Mouse (Mus musculus): Measurements from ENCODE around the gene Camk2n2.

Gene Camk2n2

DNA sequence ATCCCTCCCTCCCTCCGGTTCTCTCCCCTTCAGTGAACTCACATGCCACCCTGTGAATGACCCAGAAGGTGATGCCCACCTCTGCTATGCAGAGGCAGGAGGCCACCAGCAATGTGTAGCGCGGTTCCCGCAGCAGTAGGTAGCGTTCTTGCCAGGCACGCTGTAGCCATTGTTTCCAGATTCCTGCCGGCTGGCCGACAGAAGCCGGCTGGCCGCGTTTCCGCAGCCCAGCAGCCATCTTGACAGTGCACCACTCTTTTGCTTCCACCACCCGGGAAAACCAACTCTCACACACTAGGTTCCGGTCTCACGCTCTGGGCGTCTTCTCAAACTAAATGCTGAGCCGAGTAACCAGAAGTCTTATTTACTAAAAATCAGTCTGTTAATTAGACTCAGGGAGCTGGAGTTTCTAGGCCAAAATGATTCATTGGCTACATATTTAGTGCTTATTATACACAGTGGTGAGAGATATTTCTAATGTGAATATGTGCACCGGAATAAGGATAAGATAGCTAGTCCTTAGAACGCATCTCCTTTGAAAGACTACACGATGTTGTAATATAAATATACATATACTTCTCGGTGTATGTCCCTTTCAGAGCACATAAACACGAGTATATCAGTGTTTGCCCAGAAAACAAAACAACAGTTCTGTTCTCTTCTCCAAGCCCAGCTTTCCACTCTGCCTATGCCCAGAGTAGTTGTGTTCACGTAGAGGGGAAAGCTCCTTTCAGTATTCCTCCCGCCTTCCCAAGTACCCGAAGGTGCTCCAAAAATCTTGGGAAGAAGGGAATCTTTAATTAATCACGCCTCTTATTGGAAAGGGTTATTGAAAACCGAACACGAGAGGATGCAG lies 10.4 kb downstream of the Camk2n2 start:
- peak; percentile 67 for DNase-seq (ENCODE audit: low read depth, low spot score)

DNA sequence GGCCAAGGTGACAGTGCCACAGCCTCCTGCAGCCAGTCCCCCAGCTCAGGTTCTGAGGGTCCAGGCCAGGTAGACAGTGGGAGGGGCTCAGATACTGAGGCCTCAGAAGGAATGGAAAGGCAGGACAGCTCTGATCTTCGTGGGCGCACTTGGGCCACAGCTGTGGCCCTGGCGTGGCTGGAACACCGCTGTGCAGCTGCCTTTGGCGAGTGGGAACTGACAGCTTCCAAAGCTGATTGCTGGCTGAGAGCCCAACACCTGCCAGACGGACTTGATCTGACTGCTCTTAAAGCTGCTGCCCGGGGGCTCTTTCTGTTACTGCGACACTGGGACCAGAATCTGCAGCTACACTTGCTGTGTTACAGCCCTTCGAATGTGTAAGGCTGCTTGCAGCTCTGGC lies 16.4 kb downstream of the Camk2n2 start:
- DNase-seq (ENCODE audit: low read depth, low spot score), result no peak

DNA sequence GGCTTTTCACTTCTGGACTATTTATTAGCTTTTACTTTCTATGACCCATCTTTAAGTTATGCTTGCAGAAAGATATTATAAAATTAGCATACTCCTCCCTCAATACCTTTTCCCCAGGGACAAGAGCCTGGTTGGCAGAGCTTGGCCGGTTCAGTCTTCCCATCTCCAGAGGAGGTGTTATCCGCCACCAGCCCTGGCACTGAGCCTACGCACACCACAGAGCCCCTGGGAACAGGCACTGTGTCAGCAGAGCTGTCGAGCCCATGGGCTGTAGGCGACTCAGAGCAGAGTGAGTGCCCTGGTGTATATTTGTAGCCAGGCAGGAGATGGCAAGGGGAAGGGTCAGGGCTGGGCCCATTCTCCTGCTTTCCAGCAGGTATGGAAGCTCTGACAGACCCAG lies 20.6 kb downstream of the Camk2n2 start:
- no peak for DNase-seq (ENCODE audit: low read depth, low spot score)

DNA sequence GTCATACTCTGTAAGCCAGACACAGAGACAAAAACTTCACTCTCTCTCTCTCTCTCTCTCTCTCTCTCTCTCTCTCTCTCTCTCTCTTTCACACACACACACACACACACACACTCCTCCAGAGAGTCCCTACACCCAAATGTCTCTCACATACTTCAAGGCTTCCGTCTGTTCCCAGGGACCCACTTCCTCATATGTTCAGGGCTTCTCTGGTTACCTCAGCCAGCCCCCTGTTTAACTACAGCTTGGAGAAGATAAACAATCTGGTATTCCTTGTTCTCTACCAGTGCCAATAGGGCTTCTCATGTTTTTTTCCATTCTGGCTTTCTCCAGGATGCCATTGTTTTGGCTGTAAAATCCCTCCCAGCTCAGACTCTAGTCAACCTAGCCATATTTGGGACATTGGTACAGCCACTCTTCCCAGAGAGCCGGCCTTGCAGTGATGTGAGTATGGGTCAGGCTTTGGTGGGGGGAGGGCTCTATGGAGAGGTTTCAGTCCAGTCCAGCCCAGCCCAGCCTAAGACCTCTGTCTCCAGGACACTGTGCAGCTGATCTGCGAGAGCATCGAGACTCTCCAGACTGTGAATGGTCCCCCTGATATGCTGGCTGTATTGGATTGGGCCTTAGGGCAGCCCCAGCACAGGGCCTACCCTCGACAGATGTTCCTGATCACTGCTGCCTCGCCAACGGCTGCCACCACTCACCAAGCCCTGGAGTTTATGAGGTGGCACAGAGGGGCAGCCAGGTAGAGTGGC lies 24.2 kb downstream of the Camk2n2 start:
- DNase-seq (ENCODE audit: low read depth, low spot score), result no peak

DNA sequence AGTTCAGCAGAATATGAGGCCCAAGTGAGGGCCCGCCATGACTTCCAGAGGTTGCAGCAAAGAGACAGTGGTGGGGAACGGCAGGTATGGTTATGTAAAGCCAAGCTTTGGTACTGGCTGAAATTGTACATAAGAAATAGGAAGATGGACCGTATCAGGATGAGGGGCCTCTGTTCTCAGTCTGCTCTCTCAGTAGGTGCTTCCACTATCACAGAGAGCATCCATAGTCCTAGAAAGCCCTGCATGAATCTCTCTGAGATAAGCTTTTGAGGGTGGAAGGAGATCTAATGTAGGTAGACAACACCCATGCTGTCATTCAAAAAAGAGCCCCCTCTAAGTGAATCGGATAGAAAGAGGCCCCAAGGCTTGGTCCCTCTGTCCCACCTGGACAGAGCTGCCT lies 25.4 kb downstream of the Camk2n2 start:
- DNase-seq (ENCODE audit: low read depth, low spot score), result no peak

DNA sequence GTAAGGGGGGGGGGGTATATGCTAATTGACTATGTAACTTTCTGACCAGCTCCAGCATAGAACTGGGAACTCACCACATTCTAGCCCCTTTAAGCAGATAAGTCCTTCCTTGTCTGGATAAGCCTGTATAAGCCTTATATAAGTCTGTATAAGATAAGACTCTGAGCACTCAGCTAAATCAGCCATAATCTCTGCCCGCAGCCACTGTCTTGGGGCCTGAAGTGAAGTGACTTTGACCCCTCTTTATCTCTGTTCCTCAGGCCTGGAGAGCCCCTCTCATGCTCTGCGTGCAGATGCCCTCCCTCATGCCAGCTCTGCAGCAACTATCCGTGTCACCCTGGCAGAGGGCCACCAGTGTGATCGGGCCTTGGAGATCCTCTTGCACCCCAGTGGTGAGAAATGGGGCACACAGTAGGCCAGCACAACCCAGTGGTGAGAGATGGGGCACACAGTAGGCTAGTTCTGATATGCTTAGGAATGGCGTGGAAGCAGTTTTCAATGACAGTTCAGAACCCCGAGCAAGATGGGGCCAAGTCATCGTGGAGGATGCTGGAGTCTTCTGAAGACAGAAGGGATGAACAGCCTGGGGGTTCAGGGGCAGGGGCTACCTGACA lies 25.9 kb downstream of the Camk2n2 start:
- no peak for DNase-seq (ENCODE audit: low read depth, low spot score)

DNA sequence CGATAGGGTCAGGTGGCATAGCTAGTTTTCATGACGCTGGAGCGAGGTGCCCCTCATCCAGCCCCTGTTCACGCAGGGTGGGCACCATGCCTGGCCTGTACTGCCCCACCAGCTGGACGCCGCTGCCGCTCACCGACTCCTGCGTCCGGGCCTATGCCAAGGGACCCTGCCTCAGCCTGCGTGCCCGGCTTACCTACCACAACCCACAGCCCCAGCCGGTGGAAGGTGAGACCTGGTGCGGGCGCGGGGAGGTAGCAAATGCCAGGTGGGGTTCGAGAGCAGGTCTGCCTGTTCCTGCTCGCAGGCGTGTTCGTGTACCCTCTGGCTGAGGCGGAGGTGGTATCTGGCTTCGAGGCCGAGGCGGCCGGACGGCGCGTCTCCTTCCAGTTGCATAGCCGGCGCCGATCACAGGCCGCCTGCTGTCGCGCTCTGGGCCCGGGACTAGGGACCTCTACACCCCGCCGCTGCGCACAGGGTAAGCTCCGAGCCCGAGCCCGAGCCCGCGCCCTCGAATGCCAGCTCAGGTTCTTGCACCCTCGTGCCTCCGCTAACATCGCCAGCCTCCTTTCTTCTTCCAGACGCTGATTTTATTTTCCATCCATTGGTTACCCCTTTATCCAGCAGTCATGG lies 29.9 kb downstream of the Camk2n2 start:
- DNase-seq (ENCODE audit: low read depth, low spot score), result no peak

DNA sequence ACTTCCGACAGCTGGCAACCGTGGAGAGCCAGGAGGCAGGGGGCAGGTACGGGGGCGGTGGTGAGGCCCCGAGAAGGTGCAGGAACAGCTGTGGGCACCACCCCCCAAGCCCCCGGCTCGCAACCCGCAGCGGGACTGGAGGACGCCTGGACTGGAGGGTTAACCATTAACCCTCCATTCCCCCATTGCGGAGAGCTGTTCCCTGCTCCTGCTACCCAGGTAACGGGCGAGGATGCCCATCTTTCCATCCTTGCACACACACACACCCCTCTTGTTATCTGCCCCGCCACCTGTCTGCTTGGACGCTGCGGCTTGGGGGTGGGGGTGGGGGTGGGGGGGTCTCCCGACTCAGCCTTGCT lies 30.4 kb downstream of the Camk2n2 start:
- no peak for DNase-seq (ENCODE audit: low read depth, low spot score)

DNA sequence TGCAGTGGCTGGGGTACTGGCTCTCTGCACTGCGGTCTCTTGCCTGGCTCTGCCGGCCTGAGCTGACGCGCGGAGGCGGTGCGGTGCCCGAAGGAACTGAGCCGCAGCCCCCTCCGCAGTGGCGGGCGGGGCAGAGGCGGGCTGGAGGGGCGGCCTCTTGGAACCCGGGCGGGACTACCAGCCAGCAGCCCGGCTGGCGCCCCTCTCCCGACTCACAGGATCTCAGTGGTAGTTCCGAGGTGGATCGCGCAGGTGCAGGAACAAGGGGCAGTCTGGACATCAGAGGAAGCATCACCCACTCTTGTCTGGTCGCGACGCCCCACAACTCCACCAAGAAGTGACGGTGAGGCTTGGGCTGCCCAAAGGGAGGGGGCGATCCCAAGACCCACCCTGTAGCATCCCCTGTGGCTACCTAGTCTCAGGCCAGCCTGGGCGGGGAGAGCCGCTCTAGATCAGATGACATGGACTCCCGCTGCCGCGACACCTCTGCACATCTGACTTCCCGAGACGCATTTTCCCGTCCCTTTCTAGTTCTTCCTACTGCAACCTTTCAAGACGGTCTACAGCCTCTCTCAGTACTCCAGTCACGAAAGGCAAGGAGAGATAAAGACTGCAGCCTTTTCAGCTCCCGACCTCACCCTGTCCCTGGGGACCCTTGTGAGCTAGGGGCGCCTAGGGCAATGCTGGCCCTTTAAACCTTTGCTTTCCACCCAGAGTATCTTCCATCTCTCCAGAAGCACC lies 31.0 kb downstream of the Camk2n2 start:
- no peak for DNase-seq (ENCODE audit: low read depth, low spot score)

DNA sequence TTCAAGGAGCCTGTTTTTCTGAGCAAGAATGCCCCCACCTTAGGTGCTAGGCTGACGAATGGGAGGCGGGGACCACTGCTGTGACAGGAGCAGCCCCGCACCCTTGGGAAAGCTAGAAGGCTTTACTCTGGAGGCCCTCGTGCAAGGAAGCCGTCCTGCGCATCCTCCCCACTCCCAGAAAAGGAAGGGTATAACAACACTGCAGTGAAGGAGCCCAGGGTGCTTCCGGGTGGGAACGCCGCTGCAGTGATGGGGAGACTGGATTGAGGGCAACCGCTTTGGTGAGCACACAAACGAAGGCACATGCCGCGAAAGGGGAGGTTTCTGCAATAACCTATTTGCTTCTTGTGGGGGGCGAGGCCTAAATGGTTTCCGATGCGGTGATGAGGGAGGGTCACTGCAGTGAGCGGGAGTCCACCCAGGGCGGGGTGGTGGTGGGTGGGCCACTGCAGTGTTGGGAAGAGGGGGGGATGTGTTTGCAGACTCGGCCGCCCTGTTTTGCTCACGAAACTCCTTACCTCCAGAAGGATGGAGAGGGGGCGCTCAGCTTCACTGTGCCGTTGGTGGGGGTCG lies 31.6 kb downstream of the Camk2n2 start, which contains the start of gene Vwa5b2:
Gene Vwa5b2, plus strand, starts transcription at position 106 of the 573 bp plus-strand sequence.
- DNase-seq (ENCODE audit: low read depth, low spot score), result no peak
